Mouse (Mus musculus): ENCODE measurements around the gene Cdhr5. TPM values are rescaled to one million over a fixed set of nuclear protein-coding genes. Genes with fewer than 3 reads are reported as not detected.
A peak's percentile ranks its signal among the peaks of the same experiment; 100 is the strongest.

Cdhr5 gene
- polyA plus RNA-seq, 1 experiment, result 1,345 TPM

- H3K27ac ChIP-seq (ENCODE audit: insufficient read depth, low read depth, low read length), result no peak overlapping the region
- 87% methylated on average over 10 of the region's 10 CpGs for WGBS
- no peak for TF ChIP-seq POLR2A (IDR thresholded peaks at IDR 0.05; ENCODE audit: low read depth, low read length)
- TF ChIP-seq CTCF (IDR thresholded peaks at IDR 0.05; ENCODE audit: extremely low read depth, insufficient read length, insufficient replicate concordance, low read depth, low read length), result no peak
Observed at GRCm38 (mm10) chr7:141231551-141231950, 45.0 kb downstream of the Cdhr5 start.

GRCm38 (mm10) chr7:141231111-141231510 is 45.5 kb downstream of the Cdhr5 start:
- H3K27me3 ChIP-seq (ENCODE audit: control insufficient read depth, insufficient read depth, low read length), result no peaks in the 10 kb centered on the region
- H3K4me1 ChIP-seq (ENCODE audit: control insufficient read depth, insufficient read depth, insufficient read length, low read length), result peaks cover 5% of the 10 kb centered on the region; the same call in 1 of the 2 replicates
- TF ChIP-seq CTCF (IDR thresholded peaks at IDR 0.05; ENCODE audit: extremely low read depth, insufficient read length, insufficient replicate concordance, low read depth, low read length) (no peak), POLR2A (IDR thresholded peaks at IDR 0.05; ENCODE audit: low read depth, low read length) (no peak)
- H3K36me3 ChIP-seq (ENCODE audit: control insufficient read depth, insufficient read depth, low read length), result peaks cover 49% of the 10 kb centered on the region
- 86% methylated on average over 3 of the region's 3 CpGs for WGBS
- no peak overlapping the region for H3K4me3 ChIP-seq (ENCODE audit: low read depth, low read length)
- no peak overlapping the region for H3K27ac ChIP-seq (ENCODE audit: insufficient read depth, low read depth, low read length)

More at GRCm38 (mm10) chr7:141231551-141231950, 45.0 kb downstream of the Cdhr5 start:
- no peaks in the 10 kb centered on the region for H3K27me3 ChIP-seq (ENCODE audit: control insufficient read depth, insufficient read depth, low read length)
- H3K4me1 ChIP-seq (ENCODE audit: control insufficient read depth, insufficient read depth, insufficient read length, low read length), result peaks cover 5% of the 10 kb centered on the region; the same call in 1 of the 2 replicates
- peaks cover 50% of the 10 kb centered on the region for H3K36me3 ChIP-seq (ENCODE audit: control insufficient read depth, insufficient read depth, low read length)
- H3K4me3 ChIP-seq (ENCODE audit: low read depth, low read length), result no peak overlapping the region

- no peaks in the 10 kb centered on the region for H3K27me3 ChIP-seq (ENCODE audit: control insufficient read depth, insufficient read depth, low read length)
- H3K4me1 ChIP-seq (ENCODE audit: control insufficient read depth, insufficient read depth, insufficient read length, low read length), result peaks cover 5% of the 10 kb centered on the region; the same call in 1 of the 2 replicates
- no peak for TF ChIP-seq POLR2A (IDR thresholded peaks at IDR 0.05; ENCODE audit: low read depth, low read length)
- TF ChIP-seq CTCF (IDR thresholded peaks at IDR 0.05; ENCODE audit: extremely low read depth, insufficient read length, insufficient replicate concordance, low read depth, low read length), result no peak
- H3K27ac ChIP-seq (ENCODE audit: insufficient read depth, low read depth, low read length), result no peak overlapping the region
- H3K4me3 ChIP-seq (ENCODE audit: low read depth, low read length), result no peak overlapping the region
- peaks cover 45% of the 10 kb centered on the region for H3K36me3 ChIP-seq (ENCODE audit: control insufficient read depth, insufficient read depth, low read length)
- 84% methylated on average over 4 of the region's 4 CpGs for WGBS
Observed at GRCm38 (mm10) chr7:141230570-141230969, 46.0 kb downstream of the Cdhr5 start.

GRCm38 (mm10) chr7:141229702-141230101 is 46.9 kb downstream of the Cdhr5 start:
- peaks cover 37% of the 10 kb centered on the region for H3K36me3 ChIP-seq (ENCODE audit: control insufficient read depth, insufficient read depth, low read length)
- TF ChIP-seq CTCF (IDR thresholded peaks at IDR 0.05; ENCODE audit: extremely low read depth, insufficient read length, insufficient replicate concordance, low read depth, low read length) (no peak), POLR2A (IDR thresholded peaks at IDR 0.05; ENCODE audit: low read depth, low read length) (no peak)
- no peaks in the 10 kb centered on the region for H3K27me3 ChIP-seq (ENCODE audit: control insufficient read depth, insufficient read depth, low read length)
- peak overlapping the region; percentile 87 for H3K4me3 ChIP-seq (ENCODE audit: low read depth, low read length)
- no peak overlapping the region for H3K27ac ChIP-seq (ENCODE audit: insufficient read depth, low read depth, low read length)
- H3K4me1 ChIP-seq (ENCODE audit: control insufficient read depth, insufficient read depth, insufficient read length, low read length), result peaks cover 5% of the 10 kb centered on the region; the same call in 1 of the 2 replicates
- WGBS, result 18% methylated on average over 6 of the region's 6 CpGs

- TF ChIP-seq POLR2A (IDR thresholded peaks at IDR 0.05; ENCODE audit: low read depth, low read length), result peak; percentile 60
- peak; percentile 86 for TF ChIP-seq CTCF (IDR thresholded peaks at IDR 0.05; ENCODE audit: extremely low read depth, insufficient read length, insufficient replicate concordance, low read depth, low read length)
- Histone ChIP-seq H3K27ac (ENCODE audit: insufficient read depth, low read depth, low read length) (peak within 1 kb of the TSS; percentile 94), H3K27me3 (ENCODE audit: control insufficient read depth, insufficient read depth, low read length) (no peaks in the 10 kb centered on the region), H3K36me3 (ENCODE audit: control insufficient read depth, insufficient read depth, low read length) (peaks cover 26% of the 10 kb centered on the region), H3K4me1 (ENCODE audit: control insufficient read depth, insufficient read depth, insufficient read length, low read length) (peaks cover 5% of the 10 kb centered on the region; the same call in 1 of the 2 replicates), H3K4me3 (ENCODE audit: low read depth, low read length) (peak within 1 kb of the TSS; percentile 87)
- under 1% methylated on average over 76 of the region's 76 CpGs for WGBS
Observed at GRCm38 (mm10) chr7:141228279-141229067, 48.1 kb downstream of the Cdhr5 start, which contains the start of gene Phrf1. Gene Phrf1 (plus strand): TSS chr7:141228784.

- Histone ChIP-seq H3K4me1 (ENCODE audit: control insufficient read depth, insufficient read depth, insufficient read length, low read length) (peaks cover 5% of the 10 kb centered on the region; the same call in 1 of the 2 replicates), H3K4me3 (ENCODE audit: low read depth, low read length) (no peak overlapping the region), H3K27me3 (ENCODE audit: control insufficient read depth, insufficient read depth, low read length) (no peaks in the 10 kb centered on the region), H3K36me3 (ENCODE audit: control insufficient read depth, insufficient read depth, low read length) (peaks cover 19% of the 10 kb centered on the region), H3K27ac (ENCODE audit: insufficient read depth, low read depth, low read length) (no peak overlapping the region)
- WGBS, result 73% methylated on average over 4 of the region's 4 CpGs
- TF ChIP-seq CTCF (IDR thresholded peaks at IDR 0.05; ENCODE audit: extremely low read depth, insufficient read length, insufficient replicate concordance, low read depth, low read length) (no peak), POLR2A (IDR thresholded peaks at IDR 0.05; ENCODE audit: low read depth, low read length) (no peak)
Observed at GRCm38 (mm10) chr7:141227796-141228195, 48.8 kb downstream of the Cdhr5 start.

GRCm38 (mm10) chr7:141226535-141226934 is 50.1 kb downstream of the Cdhr5 start:
- Histone ChIP-seq H3K27ac (ENCODE audit: insufficient read depth, low read depth, low read length) (no peak overlapping the region), H3K4me3 (ENCODE audit: low read depth, low read length) (no peak overlapping the region), H3K36me3 (ENCODE audit: control insufficient read depth, insufficient read depth, low read length) (peaks cover 7% of the 10 kb centered on the region), H3K27me3 (ENCODE audit: control insufficient read depth, insufficient read depth, low read length) (no peaks in the 10 kb centered on the region), H3K4me1 (ENCODE audit: control insufficient read depth, insufficient read depth, insufficient read length, low read length) (peaks cover 14% of the 10 kb centered on the region; the same call in 1 of the 2 replicates)
- 89% methylated on average over 6 of the region's 6 CpGs for WGBS
- TF ChIP-seq POLR2A (IDR thresholded peaks at IDR 0.05; ENCODE audit: low read depth, low read length) (no peak), CTCF (IDR thresholded peaks at IDR 0.05; ENCODE audit: extremely low read depth, insufficient read length, insufficient replicate concordance, low read depth, low read length) (no peak)

Data from small intestine, adult 2 months (tissue).